Mouse (Mus musculus): ENCODE results near the gene Slc5a9. TPM values are rescaled to one million over a fixed set of nuclear protein-coding genes. Genes with fewer than 3 reads are reported as not detected.

Gene Slc5a9
- polyA plus RNA-seq, 1 experiment from 2014 or later: not detected

DNA sequence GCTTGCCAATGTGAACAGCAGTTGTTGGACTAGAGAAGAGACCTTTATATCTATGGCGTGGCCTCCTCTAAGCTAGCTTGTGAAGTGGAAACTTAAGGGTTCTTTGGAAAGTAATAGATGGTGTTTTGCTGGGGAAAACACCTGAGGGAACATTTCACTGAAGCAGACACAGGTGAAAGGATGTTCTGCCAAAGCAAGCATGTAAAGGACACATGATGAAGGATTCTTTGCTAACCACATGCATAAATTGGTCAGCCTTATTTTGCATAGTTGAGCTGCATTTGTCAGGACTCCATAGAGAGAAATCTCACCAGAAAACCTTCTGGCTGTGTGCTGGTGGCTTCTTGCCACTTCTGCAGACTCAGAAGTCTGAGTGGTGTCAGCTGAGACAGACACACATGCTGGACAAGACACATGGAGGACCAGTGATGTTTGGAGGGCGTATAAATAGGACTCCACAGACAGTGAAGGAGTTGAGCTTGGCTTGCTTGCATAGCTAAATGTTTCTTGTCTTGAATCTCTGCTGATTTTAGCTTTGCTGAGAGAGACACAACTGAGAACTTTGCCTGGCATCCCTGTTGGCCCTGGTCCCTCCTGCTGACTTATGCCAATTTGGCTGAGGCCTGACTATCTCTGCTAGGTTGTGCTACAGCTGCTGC is 34.8 kb downstream of the Slc5a9 start:
- DNase-seq (no peak), ATAC-seq (ENCODE audit: low read depth) (no peak)
- Histone ChIP-seq H3K4me1 (replicated peaks) (no peaks in the 10 kb centered on the region), H3K27ac (no peak overlapping the region), H3K9me3 (replicated peaks) (no peaks in the 10 kb centered on the region), H3K36me3 (no peaks in the 10 kb centered on the region), H3K9ac (no peak overlapping the region), H3K27me3 (no peaks in the 10 kb centered on the region), H3K4me3 (replicated peaks) (no peak overlapping the region), H3K4me2 (no peak overlapping the region)
- 53% methylated on average over 2 of the region's 2 CpGs for WGBS (ENCODE audit: insufficient replicate concordance)

DNA sequence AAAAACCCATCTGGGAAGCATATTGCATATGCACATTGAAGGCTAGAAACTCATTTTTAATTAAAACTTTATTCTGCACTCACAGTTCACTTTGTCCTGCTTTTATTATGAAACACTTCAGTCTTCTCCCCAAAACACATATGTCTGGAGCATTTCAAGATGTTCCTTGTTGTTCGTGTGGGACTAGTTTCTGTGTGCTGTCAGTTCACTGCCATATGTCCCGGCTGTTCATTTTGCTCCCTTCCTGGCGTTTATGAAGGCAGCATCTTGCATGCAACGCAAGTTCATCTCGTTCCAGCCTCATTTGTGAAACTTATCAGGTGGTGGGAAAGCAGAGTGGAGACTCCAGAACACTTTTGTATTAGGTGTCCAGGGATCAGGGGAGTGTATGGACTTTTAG is 36.0 kb downstream of the Slc5a9 start:
- Histone ChIP-seq H3K4me3 (replicated peaks) (no peak overlapping the region), H3K27me3 (no peaks in the 10 kb centered on the region), H3K27ac (no peak overlapping the region), H3K9ac (no peak overlapping the region), H3K4me1 (replicated peaks) (no peaks in the 10 kb centered on the region), H3K4me2 (no peak overlapping the region), H3K9me3 (replicated peaks) (no peaks in the 10 kb centered on the region), H3K36me3 (no peaks in the 10 kb centered on the region)
- DNase-seq (no peak), ATAC-seq (ENCODE audit: low read depth) (no peak)
- 55% methylated on average over 5 of the region's 5 CpGs for WGBS (ENCODE audit: insufficient replicate concordance)

DNA sequence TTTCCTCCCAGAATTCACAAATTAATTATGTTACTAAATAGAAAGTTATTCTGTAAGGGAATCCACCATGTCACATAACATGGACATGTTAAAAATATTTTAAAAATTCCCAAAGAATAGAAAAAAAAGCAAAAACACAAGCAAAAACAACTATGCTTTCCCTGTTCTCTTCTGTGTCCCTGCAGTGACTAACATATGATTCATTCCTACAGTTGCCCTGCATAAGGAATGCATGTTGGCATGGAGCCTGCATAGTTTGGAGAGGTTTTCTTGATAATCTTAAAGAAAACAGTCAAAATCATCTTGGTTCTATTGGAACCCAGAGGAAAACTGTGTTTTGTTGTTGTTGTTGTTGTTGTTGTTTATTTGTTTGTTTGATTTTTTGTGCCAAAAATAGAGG is 50.1 kb downstream of the Slc5a9 start:
- DNase-seq: no peak
- H3K36me3 ChIP-seq: no peaks in the 10 kb centered on the region

DNA sequence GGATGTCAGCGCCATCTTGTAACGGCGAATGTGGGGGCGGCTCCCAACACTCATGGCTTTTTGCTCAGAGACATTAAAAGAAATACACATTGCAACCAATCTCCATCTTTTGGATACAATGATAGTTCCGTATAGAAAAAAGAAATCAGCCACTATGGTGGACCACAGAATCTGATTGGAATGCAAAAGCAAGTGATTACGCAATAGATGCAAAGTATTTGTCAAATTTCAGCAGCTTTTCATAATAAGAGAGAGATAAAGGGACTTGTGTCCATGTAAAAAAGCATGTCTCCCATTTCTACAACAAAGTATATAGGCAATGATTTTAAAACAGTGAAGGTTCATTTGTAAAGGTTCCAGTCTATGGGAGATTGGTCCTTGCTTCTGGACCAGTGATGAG is 63.8 kb downstream of the Slc5a9 start:
- ATAC-seq (ENCODE audit: low read depth) (no peak), DNase-seq (no peak)
- Histone ChIP-seq H3K4me1 (replicated peaks) (no peaks in the 10 kb centered on the region), H3K27me3 (no peaks in the 10 kb centered on the region), H3K36me3 (no peaks in the 10 kb centered on the region), H3K9me3 (replicated peaks) (no peaks in the 10 kb centered on the region), H3K4me2 (no peak overlapping the region), H3K27ac (no peak overlapping the region), H3K4me3 (replicated peaks) (no peak overlapping the region), H3K9ac (no peak overlapping the region)
- WGBS (ENCODE audit: insufficient replicate concordance): 76% methylated on average over 6 of the region's 6 CpGs

More for the DNA sequence above, 50.1 kb downstream of the Slc5a9 start:
- Histone ChIP-seq H3K4me2 (no peak overlapping the region), H3K9me3 (replicated peaks) (no peaks in the 10 kb centered on the region), H3K4me1 (replicated peaks) (no peaks in the 10 kb centered on the region), H3K27ac (no peak overlapping the region), H3K4me3 (replicated peaks) (no peak overlapping the region), H3K9ac (no peak overlapping the region), H3K27me3 (no peaks in the 10 kb centered on the region)
- ATAC-seq (ENCODE audit: low read depth): no peak

Other genes starting within 250 kb of the Slc5a9 start
- 3.3 and 5.2 TPM in 2 replicates for gene Spata6, start 182.9 kb downstream of the Slc5a9 start, polyA plus RNA-seq (2015; fragmentation: Nextera tagmentation; extraction: Ambion mirVana)
- not detected in 2 replicates for gene Skint8, start 16.5 kb upstream of the Slc5a9 start, polyA plus RNA-seq (2015; fragmentation: Nextera tagmentation; extraction: Ambion mirVana)
- gene Skint7, start 70.0 kb upstream of the Slc5a9 start, polyA plus RNA-seq (2015; fragmentation: Nextera tagmentation; extraction: Ambion mirVana): not detected in 2 replicates
- gene Skint1, start 103.4 kb upstream of the Slc5a9 start, polyA plus RNA-seq (2015; fragmentation: Nextera tagmentation; extraction: Ambion mirVana): not detected in 2 replicates
- gene Skint4, start 169.1 kb upstream of the Slc5a9 start, polyA plus RNA-seq (2015; fragmentation: Nextera tagmentation; extraction: Ambion mirVana): not detected in 2 replicates

All from liver, embryonic 13.5 days (tissue).